Mouse (Mus musculus) cerebral cortex, adult 2 months (tissue): ENCODE measurements around the gene Il11ra1.

Experiments
- WGBS: fragments of 180-500 bp; shearing (Covaris S2); methylation state at CpG from one replicate; pipeline ENCODE4 v1.1.7; 2018; 5-methylcytosine and 5-hydroxymethylcytosine counted together

Il11ra1 gene

DNA sequence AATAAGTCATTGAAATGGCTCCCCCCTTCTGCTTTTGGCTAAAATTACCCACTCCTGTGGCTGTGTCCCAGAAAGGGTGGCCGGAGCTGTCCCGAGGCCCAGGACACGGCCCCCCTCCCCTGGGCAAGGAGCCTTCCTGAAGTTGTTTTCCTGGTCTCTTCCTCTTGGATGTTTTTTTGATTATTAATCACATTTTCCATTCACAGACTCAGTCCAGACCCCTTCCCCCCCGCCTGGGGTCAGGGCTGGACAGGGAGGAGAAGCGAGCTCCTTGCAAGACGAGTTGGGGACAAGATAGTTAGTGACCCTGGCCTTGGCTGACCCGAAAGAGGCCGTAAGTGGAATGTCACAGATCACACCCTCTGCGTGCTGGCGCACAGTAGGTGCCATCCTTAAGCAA, at the start of gene Il11ra1:
Il11ra1 (plus strand) TSS at position 207 of the 400 bp plus-strand sequence.
- 78% methylated on average over 10 of the region's 10 CpGs for WGBS

DNA sequence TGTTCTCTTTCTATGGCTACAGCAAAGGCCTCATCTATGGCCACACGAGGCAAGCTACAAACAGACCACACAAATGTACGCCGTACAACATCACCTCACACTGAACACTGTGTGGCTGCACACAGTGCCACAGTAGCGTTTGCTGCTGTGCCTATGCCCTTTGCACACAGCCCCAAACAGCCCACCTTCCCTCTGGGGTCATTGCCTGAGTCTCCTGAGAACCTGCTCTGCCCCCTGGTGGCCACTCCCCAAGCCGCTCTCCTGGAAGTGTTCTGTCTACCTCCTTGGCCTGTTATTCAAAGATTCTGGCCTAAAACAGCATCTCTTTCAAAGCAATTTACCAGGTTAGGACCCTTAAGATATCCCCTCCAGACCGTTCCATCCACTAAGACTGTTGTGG, 46.5 kb upstream of the Il11ra1 start:
- 57% methylated on average over 6 of the region's 6 CpGs for whole genome bisulfite sequencing

GRCm38 (mm10) chr4:41653730-41654129, 46.1 kb upstream of the Il11ra1 start:
- WGBS, result 48% methylated on average over 6 of the region's 6 CpGs

GRCm38 (mm10) chr4:41654217-41654616, 45.6 kb upstream of the Il11ra1 start:
- WGBS, result 28% methylated on average over 7 of the region's 7 CpGs

DNA sequence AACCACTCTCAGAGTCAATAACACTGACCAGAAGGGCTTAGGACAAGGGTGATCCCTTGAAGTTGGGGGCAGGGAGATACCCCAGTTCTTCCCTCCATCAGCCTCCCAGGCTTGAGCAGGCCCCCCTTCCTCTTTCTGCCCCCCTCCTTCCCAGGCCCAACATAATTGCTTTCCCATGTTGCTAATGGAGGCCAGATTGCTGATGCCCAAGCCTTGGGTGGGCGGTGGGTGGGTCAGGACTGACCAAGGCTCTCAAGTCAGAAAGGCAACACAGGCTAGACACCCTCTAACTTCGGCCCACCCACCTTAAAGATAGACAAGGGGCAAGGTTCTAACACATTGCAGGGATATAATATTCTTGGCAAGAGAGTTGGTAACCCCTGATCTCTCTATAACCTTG, 44.3 kb upstream of the Il11ra1 start:
- 92% methylated on average over 2 of the region's 2 CpGs for WGBS

DNA sequence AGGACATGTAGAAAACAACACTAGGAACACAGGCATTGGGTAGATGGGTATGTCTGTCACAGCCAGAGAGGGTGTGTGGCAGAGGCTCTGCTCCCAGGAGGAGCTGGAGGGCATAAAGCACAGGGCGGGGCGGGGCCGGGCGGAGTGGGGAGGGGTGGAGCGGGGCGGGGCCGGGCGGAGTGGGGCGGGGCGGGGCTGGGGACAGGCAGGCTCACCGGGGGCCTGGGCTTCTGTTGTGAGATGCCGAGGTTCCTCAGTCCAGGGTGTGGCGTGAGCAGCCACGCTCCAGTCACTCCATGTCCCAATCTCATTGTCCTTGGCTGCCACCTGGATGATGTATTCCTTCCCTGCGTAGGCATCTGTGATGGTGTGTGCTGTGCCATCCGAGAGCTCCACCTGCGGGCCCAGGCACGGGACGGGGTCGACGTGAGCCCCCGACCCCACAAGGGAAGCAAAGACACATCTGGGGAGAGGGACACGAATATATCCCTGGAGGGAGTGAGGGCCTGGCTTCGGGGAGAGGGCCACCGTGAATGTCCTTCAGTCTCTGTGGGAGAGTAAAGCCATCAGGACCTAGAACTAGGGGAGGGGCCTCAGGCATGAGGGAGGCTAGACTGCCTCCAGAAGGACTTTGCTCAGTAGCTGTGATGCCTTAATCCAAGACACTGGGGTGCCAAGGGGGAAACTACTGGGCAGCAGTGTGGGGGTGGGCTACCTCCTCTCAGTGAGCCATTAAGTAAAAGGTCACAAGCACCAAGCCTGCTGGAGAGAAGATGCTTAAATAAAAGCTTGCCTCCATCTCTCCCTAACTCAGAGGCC, 41.0 kb upstream of the Il11ra1 start:
- 48% methylated on average over 25 of the region's 25 CpGs for WGBS

DNA sequence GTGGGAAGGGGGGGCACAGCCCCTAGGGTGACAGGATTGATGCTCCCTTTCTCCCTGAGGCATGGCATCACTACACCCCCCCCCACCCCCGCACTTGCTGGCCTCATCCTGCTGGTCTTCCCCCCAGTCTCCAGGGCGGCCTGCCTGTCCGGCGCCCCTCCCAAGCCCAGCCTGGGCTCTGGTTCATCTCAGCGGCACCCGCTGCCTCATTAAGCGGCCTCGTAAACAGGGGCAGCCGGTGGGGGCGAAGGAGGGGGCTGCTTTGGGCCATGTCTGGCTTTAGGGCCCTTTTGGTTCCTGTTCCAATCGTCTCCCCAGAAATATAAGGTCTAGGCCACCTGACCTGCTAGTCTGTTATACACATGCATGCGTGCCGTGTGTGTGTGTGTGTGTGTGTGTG, 40.2 kb upstream of the Il11ra1 start:
- whole genome bisulfite sequencing, result 71% methylated on average over 13 of the region's 13 CpGs

DNA sequence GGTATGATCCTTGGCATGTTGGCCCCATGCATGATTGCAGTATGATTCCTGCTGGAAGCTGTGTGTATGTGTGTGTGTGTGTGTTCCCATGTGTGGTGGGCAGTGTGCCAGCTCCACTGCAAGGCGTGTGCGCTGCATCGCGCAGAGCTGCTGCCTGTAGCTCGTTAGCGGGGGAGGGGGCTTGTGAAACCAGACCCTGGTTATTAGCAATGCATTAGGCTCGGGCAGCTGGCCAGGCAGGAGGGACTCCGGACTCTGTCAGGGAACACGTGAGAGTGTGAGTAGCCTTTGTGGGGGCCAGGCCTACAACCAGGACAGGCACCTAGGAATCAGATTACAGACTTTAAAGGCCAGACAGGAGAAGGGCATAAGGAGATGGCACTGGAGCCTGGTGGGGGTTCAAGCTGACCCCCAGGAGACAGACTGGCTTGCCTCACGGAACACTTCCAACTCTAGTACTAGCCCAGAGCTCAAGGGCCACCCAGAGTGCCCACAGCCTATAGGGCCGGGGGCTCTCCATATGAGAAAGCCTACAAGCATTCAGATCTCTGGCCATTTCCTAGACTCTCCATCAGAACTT, 38.8 kb upstream of the Il11ra1 start:
- 71% methylated on average over 11 of the region's 11 CpGs for WGBS

- 88% methylated on average over 11 of the region's 11 CpGs for WGBS
These were observed 37.1 kb upstream of the Il11ra1 start for GRCm38 (mm10) chr4:41662723-41663122.

GRCm38 (mm10) chr4:41663614-41664013, 36.2 kb upstream of the Il11ra1 start:
- WGBS, result 68% methylated on average over 9 of the region's 9 CpGs

- WGBS, result 73% methylated on average over 7 of the region's 7 CpGs
These were observed 35.3 kb upstream of the Il11ra1 start for GRCm38 (mm10) chr4:41664533-41664932.

DNA sequence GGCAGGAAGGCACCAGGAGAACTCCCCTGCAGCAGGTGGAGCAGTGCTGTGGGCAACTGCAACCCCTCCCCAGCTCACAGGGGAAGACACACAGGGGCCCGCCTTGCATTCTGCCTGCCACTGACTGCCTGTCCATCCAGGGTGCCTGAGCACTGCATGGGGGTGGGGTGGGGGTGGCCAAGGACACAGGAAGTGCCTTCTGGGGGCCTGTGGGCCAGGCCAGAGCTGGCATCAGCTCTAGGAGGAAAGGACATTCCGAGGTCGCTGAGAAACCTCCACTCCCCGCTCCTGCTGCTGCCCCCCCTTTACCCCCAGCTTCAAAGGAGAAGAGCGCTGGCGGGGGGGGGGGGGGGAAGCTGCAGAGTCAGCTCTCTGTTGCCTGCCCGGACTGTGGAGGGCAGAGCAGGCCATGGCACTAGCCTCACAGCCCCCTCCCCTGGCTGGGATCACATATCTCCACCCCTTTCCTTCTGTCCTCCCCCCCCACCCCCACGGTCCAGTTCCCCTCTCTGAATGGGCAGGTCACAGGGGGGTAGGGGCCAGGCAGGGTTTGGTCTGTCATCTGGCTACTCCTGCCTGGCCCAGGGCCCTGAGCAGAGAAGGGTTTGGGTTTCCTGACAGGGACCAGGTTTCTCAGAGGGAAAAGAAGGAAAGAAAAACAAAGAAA, 34.6 kb upstream of the Il11ra1 start:
- 33% methylated on average over 6 of the region's 8 CpGs for WGBS

DNA sequence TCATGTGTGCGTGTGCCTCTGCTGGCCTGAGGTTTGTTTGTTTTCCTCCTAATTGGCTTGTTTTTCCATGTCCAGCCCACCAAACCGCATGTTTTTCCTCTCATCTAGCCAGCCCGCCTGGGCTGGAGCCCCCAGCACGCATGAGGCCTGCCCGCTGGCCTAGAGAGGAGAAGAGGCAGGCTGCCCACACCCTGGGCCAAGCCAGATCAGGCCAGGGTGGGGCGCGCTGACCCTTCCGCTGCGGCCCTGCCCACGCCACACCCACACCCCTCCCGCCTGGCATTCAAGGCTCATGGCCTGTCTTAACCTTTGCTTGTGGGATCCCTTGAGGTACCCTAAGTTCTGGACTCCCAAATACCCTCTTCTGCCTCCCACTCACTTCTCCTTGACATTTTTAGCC, 33.1 kb upstream of the Il11ra1 start:
- 79% methylated on average over 11 of the region's 11 CpGs for WGBS

- 90% methylated on average over 18 of the region's 18 CpGs for WGBS
These were observed 29.0 kb upstream of the Il11ra1 start for GRCm38 (mm10) chr4:41670836-41671235.

DNA sequence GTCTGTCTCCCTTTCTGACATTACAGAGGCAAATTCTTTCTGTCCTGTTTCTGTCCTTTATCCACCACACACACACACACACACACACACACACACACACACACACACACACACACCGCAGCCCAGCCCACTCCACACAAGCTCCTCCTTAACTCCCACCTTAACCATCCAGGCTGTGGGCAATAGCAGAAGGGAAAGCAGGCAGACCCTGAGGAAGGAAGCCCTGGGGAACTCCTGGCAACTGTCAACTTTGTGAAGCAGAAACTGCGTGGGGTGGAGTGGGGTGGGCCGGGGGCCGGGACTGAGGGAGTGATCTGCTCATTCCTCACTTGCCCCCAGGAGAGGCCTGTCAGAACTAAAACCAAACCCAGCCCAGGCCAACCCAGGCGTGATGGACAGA, 28.3 kb upstream of the Il11ra1 start:
- WGBS, result 45% methylated on average over 5 of the region's 5 CpGs

DNA sequence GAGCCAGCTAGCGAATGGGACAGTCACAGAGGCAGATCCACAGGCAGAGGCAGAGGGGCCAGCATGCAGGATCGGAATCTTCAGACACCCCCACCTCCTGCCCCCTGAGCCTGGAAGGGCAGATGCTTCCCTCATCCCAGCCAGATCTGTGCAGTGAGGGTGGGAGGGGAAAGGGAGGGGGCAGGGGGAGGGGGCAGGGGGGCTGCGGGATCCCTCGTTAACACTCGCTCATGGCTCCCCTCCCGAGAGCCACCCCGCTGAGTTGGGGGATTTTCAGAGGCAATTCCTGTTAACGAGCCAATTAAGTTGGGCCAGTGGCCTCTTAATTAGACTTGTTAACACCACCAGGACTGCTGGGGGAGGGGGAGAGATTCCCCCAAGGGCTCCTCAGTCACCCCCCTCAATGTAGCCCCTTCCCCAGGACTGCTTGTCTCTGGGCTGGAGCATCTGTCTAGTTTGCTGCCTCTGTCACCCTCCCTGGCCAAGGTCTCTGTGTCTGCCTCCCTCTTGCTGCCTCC, 27.8 kb upstream of the Il11ra1 start:
- WGBS, result 45% methylated on average over 8 of the region's 8 CpGs

GRCm38 (mm10) chr4:41672522-41672963, 27.2 kb upstream of the Il11ra1 start:
- WGBS, result 47% methylated on average over 8 of the region's 8 CpGs

- WGBS, result 69% methylated on average over 19 of the region's 19 CpGs
These were observed 26.6 kb upstream of the Il11ra1 start for GRCm38 (mm10) chr4:41673186-41673585.

DNA sequence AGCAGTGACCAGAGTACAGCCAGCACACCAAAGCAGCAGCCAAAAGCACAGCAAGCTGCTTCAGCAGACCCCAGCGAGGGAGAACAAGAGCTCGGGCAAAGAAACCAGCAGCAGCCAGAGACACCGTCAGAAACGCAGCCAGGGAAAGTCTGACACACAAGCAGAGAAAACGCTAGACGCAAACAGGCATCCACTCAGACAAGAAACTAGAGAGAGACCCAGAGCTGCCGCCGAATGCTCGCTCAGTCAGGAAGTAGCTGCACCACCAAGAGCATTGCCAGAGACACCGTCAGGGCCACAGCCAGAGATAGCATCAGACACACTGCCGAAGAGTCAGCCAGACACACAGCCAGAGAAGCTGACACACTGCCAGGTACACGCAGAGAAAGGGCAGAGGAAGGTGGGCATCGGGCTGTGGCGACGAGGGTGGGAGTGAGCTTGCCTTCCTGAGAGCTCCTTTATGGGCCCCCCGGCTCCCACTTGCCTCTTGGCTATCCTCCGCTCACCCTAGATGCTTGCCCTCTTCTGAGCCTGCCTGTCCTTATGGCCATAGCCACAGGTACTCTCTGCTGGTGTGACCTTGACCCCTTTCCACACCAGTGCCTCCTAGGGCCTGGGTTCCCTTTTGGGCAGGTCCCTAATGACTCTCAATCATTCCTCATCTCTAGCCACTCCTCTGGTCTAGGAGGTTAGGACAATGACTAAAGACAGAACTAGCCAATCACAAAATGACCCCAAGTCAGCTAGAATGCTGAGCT, 23.4 kb upstream of the Il11ra1 start:
- WGBS, result 48% methylated on average over 17 of the region's 17 CpGs

DNA sequence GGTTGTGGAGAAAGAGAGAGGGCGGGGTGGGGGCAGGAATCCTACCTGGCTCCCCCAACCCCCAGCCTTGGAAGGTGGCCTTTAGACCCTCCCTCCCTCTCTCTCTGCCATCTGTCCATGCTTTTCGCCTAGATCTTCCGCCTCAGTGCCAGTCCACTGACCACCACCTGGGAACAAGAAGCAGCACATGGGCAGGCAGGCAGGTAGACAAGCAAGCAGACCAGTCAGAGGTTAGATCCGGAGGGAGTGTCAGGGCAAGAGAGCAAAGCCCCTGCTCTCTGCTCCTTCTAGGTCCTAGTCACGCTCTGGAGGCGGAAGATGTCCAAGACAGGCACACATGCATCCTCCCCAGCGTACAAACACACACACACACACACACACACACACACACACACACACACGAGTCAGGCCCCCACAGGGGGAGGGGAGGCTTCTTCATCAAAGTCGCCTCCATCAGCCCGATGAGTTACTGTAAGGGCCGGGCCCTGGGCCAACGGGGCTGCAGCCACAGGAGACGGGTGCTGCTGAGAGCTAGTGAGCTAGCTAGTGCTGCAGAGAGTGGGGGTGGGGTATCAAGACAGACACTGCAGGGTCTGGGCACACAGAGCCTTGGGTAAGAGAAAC, 22.7 kb upstream of the Il11ra1 start:
- 59% methylated on average over 13 of the region's 13 CpGs for WGBS

GRCm38 (mm10) chr4:41678863-41679262, 20.9 kb upstream of the Il11ra1 start:
- WGBS, result 73% methylated on average over 6 of the region's 6 CpGs
